Mouse (Mus musculus): Measurements from ENCODE around the gene Hmg20a. TPM values are rescaled to one million over a fixed set of nuclear protein-coding genes. Genes with fewer than 3 reads are reported as not detected.

The Hmg20a gene
- polyA plus RNA-seq, 1 experiment from 2014 or later: 38.1 TPM

DNA sequence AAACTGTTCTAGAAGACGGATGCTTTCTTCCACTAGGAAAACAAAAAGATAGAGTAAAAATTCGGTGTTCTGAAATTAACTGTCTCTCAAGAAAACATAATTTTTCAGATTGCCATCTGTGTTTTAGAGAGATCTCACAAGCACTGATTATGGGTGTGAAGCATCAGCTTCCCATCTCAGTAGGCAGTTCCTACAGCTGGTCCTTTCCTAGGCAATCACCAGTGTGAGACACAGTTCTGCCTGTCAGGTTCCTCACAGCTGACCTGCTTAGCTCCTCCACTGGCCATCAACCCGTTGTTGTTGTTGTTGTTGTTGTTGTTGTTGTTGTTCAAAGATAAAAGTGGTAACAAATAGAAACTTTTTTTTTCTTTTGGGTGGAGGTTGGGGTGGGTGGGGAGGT is 67.7 kb downstream of the Hmg20a start:
- Histone ChIP-seq H3K27ac (ENCODE audit: low read length) (no peak overlapping the region), H3K36me3 (ENCODE audit: control insufficient read depth, insufficient read depth, low read length) (peaks cover 4% of the 10 kb centered on the region; the same call in 1 of the 2 replicates), H3K27me3 (replicated peaks; ENCODE audit: control insufficient read depth, insufficient read depth, low read length) (no peaks in the 10 kb centered on the region), H3K4me2 (ENCODE audit: low read depth, low read length) (no peak overlapping the region), H3K4me1 (ENCODE audit: control insufficient read depth, insufficient read depth, low read length) (no peaks in the 10 kb centered on the region), H3K9me3 (ENCODE audit: control insufficient read depth, low read length) (no peaks in the 10 kb centered on the region), H3K9ac (ENCODE audit: low read depth, low read length) (no peak overlapping the region), H3K4me3 (ENCODE audit: low read length) (no peak overlapping the region)
- ATAC-seq: no peak
- 89% methylated on average over 3 of the region's 3 CpGs for WGBS

DNA sequence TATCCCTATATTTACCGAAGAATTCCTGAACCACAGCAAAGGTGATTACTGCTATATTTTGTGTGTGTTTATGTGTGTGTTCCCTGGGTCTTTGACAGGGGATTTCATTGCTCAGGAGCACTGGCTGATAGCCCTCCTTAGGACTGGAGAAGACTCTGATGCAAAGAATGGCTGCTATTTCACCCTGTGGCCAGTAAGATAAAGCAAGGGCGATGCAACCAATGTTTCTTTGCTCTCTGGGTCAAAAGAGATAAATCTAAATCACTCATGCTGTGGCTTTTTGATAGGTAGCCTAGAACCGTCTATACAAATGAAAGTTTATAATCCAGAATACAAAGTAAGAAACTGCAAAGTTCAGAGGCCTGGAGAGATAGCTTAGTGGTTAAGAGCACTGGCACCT is 69.2 kb downstream of the Hmg20a start:
- H3K4me3 ChIP-seq (ENCODE audit: low read length): no peak overlapping the region
- H3K4me2 ChIP-seq (ENCODE audit: low read depth, low read length): no peak overlapping the region
- H3K9ac ChIP-seq (ENCODE audit: low read depth, low read length): no peak overlapping the region
- H3K4me1 ChIP-seq (ENCODE audit: control insufficient read depth, insufficient read depth, low read length): no peaks in the 10 kb centered on the region
- H3K27ac ChIP-seq (ENCODE audit: low read length): no peak overlapping the region
- no peak for ATAC-seq
- H3K36me3 ChIP-seq (ENCODE audit: control insufficient read depth, insufficient read depth, low read length): peaks cover 4% of the 10 kb centered on the region; the same call in 1 of the 2 replicates
- H3K9me3 ChIP-seq (ENCODE audit: control insufficient read depth, low read length): no peaks in the 10 kb centered on the region
- 90% methylated on average over 3 of the region's 3 CpGs for WGBS
- H3K27me3 ChIP-seq (replicated peaks; ENCODE audit: control insufficient read depth, insufficient read depth, low read length): no peaks in the 10 kb centered on the region

DNA sequence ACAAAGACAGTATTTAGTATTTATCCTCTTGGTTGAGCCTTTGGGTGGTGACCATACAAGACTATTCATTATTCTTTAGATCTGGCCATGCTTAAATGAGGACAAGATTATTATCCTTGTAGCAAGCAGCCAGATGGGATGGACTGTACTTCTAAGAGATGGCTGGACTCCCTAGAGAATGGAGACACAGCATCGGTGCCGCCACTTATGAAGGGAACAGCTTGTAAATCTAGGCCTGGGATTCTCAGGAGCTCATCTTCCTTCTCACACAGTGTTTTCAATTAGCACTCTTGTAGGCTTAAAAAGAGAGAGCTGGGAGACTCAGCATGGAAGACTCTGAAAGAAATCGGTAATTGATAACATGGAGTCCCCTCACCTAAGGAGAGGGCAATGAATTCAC is 74.0 kb downstream of the Hmg20a start:
- H3K9ac ChIP-seq (ENCODE audit: low read depth, low read length): no peak overlapping the region
- H3K27me3 ChIP-seq (replicated peaks; ENCODE audit: control insufficient read depth, insufficient read depth, low read length): no peaks in the 10 kb centered on the region
- no peak overlapping the region for H3K4me3 ChIP-seq (ENCODE audit: low read length)
- no peaks in the 10 kb centered on the region for H3K9me3 ChIP-seq (ENCODE audit: control insufficient read depth, low read length)
- H3K4me1 ChIP-seq (ENCODE audit: control insufficient read depth, insufficient read depth, low read length): no peaks in the 10 kb centered on the region
- no peak overlapping the region for H3K4me2 ChIP-seq (ENCODE audit: low read depth, low read length)
- 0 out of 2 replicates have a peak overlapping the region, but pooled peaks have one; percentile 44 for H3K27ac ChIP-seq (ENCODE audit: low read length)
- no peak for ATAC-seq
- H3K36me3 ChIP-seq (ENCODE audit: control insufficient read depth, insufficient read depth, low read length): peaks cover 4% of the 10 kb centered on the region; the same call in 1 of the 2 replicates
- 73% methylated on average over 3 of the region's 3 CpGs for WGBS

DNA sequence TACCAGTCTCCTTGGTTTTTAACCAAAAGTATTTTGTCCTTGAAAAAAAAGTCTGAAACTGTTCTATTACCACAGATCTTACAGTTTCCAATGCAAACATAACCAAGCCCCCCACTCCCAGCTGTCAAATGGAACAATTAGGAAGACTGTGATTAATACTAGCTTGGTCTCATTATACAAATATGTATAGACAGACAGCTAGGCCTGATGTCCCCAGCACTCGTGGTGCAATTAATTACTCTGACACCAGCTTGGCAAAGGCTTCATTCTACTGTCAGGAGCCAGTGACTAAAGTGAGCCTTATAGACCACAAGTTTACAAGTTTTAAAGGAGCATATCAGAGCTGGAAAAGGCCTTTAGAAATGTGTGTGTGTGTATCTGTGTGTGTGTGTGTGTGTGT is 74.5 kb downstream of the Hmg20a start:
- ATAC-seq: peak; percentile 50; the same call in 1 of the 2 replicates
- 0 out of 2 replicates have a peak overlapping the region, but pooled peaks have one; percentile 44 for H3K27ac ChIP-seq (ENCODE audit: low read length)

DNA sequence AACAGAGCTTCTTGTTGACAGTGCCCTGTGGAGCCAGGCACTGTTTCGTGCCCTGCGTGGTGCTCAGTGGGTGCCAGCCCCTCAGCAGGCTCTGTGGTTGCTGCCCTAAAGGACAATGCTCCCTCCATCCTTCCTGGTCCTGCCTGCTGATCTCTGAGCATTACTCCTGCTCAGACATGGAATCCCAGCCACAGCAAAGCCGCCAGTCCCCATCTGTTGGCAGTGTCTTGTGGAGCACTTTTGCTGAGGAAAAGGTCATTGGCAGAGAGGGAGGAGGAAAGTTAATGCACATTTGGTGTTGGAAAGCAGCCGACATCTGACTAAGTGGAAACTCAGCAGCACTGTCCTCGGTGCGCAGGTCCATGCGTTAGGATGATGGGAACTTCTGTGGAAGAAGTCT is 76.7 kb downstream of the Hmg20a start:
- no peak overlapping the region for H3K9ac ChIP-seq (ENCODE audit: low read depth, low read length)
- H3K36me3 ChIP-seq (ENCODE audit: control insufficient read depth, insufficient read depth, low read length): no peaks in the 10 kb centered on the region; the same call in 1 of the 2 replicates
- H3K4me1 ChIP-seq (ENCODE audit: control insufficient read depth, insufficient read depth, low read length): peaks cover 3% of the 10 kb centered on the region; the same call in 1 of the 2 replicates
- H3K4me2 ChIP-seq (ENCODE audit: low read depth, low read length): no peak overlapping the region
- H3K27ac ChIP-seq (ENCODE audit: low read length): 0 out of 2 replicates have a peak overlapping the region, but pooled peaks have one; percentile 18
- no peaks in the 10 kb centered on the region for H3K27me3 ChIP-seq (replicated peaks; ENCODE audit: control insufficient read depth, insufficient read depth, low read length)
- H3K4me3 ChIP-seq (ENCODE audit: low read length): no peak overlapping the region
- 56% methylated on average over 7 of the region's 7 CpGs for WGBS
- H3K9me3 ChIP-seq (ENCODE audit: control insufficient read depth, low read length): no peaks in the 10 kb centered on the region
- no peak for ATAC-seq

More for the DNA sequence above, 74.5 kb downstream of the Hmg20a start:
- 38% methylated on average over 1 of the region's 1 CpGs for WGBS
- Histone ChIP-seq H3K4me1 (ENCODE audit: control insufficient read depth, insufficient read depth, low read length) (no peaks in the 10 kb centered on the region), H3K9ac (ENCODE audit: low read depth, low read length) (no peak overlapping the region), H3K9me3 (ENCODE audit: control insufficient read depth, low read length) (no peaks in the 10 kb centered on the region), H3K36me3 (ENCODE audit: control insufficient read depth, insufficient read depth, low read length) (peaks cover 4% of the 10 kb centered on the region; the same call in 1 of the 2 replicates), H3K27me3 (replicated peaks; ENCODE audit: control insufficient read depth, insufficient read depth, low read length) (no peaks in the 10 kb centered on the region), H3K4me3 (ENCODE audit: low read length) (no peak overlapping the region), H3K4me2 (ENCODE audit: low read depth, low read length) (no peak overlapping the region)

DNA sequence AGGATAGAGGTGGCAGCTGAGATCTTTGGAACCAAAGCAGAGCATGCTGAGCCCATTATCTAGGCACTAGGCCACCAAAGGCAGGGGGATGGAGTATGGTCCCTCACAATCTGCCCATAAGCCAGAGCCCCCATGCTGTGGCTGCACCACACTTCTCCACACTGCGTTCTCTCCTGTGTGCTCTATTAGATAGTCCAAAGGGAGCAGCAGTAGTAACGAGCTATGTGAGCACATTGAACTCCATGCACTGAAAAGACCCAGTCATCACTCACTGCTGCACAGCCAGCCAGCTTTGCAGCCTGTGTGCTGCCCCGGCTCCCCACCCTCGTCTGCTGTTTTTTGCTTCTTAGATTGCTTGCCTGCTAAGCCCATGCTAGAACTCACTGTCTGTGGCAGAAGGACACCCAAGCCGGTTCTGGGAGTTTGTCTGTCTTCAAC is 77.4 kb downstream of the Hmg20a start:
- H3K9ac ChIP-seq (ENCODE audit: low read depth, low read length): no peak overlapping the region
- H3K36me3 ChIP-seq (ENCODE audit: control insufficient read depth, insufficient read depth, low read length): no peaks in the 10 kb centered on the region; the same call in 1 of the 2 replicates
- 63% methylated on average over 5 of the region's 5 CpGs for WGBS
- no peak overlapping the region for H3K4me2 ChIP-seq (ENCODE audit: low read depth, low read length)
- H3K4me3 ChIP-seq (ENCODE audit: low read length): no peak overlapping the region
- no peaks in the 10 kb centered on the region for H3K27me3 ChIP-seq (replicated peaks; ENCODE audit: control insufficient read depth, insufficient read depth, low read length)
- peaks cover 5% of the 10 kb centered on the region for H3K4me1 ChIP-seq (ENCODE audit: control insufficient read depth, insufficient read depth, low read length)
- no peaks in the 10 kb centered on the region for H3K9me3 ChIP-seq (ENCODE audit: control insufficient read depth, low read length)
- H3K27ac ChIP-seq (ENCODE audit: low read length): no peak overlapping the region
- ATAC-seq: no peak

DNA sequence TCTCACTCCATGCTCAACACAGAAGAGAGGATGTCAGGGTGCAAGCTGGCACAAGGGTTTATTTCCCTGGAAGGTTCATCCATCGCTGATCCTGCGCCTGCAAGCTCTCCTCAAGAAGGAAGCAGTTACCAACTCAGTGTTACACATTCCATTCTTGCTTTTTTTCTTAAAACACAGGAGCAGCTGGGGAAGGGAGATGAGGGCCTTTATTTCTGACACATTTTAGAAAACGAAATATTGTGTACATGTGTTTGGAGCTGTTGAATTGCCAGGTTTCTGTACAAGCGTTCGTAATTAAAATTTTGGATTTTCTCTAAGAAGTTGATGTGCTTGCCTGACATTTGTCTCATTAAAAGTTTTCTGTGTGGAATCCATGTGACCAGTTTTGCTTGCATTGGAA is 78.2 kb downstream of the Hmg20a start:
- Histone ChIP-seq H3K4me2 (ENCODE audit: low read depth, low read length) (no peak overlapping the region), H3K4me1 (ENCODE audit: control insufficient read depth, insufficient read depth, low read length) (peaks cover 12% of the 10 kb centered on the region), H3K36me3 (ENCODE audit: control insufficient read depth, insufficient read depth, low read length) (no peaks in the 10 kb centered on the region; the same call in 1 of the 2 replicates), H3K27ac (ENCODE audit: low read length) (peak overlapping the region; percentile 22; the same call in 1 of the 2 replicates), H3K9ac (ENCODE audit: low read depth, low read length) (no peak overlapping the region), H3K27me3 (replicated peaks; ENCODE audit: control insufficient read depth, insufficient read depth, low read length) (no peaks in the 10 kb centered on the region), H3K9me3 (ENCODE audit: control insufficient read depth, low read length) (no peaks in the 10 kb centered on the region), H3K4me3 (ENCODE audit: low read length) (no peak overlapping the region)
- no peak for ATAC-seq
- 77% methylated on average over 5 of the region's 5 CpGs for WGBS

DNA sequence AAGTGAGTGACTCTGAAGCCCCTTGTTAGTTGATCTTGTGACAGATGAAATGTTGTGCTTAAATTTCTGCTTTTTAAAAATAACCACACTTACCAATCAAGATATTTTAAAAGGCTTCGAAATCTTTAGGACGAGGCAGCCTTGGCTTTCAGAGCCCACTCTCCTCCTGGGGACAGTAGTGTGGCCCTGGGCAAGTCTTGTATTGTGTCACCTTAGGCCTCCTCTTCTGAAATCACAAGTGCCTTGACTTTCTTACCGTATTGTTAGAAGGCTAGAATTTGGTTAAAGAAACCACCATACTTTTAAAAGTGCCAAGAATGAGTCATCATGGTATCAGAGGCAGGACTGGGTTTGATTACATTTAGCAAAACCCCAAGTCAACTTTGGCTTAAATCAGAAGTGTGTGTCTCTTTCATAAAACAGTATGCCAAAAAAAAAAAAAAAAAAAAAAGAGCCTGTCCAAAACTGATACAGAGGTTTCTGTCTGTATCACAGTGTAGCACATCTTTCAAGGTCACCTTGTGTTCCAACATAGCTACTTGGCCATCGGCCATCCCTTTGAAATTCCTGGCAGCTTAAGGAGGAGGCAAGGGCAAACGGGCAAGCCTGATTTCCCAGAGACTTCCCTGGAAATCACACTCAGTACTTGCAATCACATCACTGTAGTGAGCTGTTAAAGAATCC is 78.9 kb downstream of the Hmg20a start:
- no peak overlapping the region for H3K4me3 ChIP-seq (ENCODE audit: low read length)
- no peaks in the 10 kb centered on the region for H3K36me3 ChIP-seq (ENCODE audit: control insufficient read depth, insufficient read depth, low read length)
- H3K4me1 ChIP-seq (ENCODE audit: control insufficient read depth, insufficient read depth, low read length): peaks cover 19% of the 10 kb centered on the region
- WGBS: 74% methylated on average over 5 of the region's 5 CpGs
- no peak for ATAC-seq
- H3K9me3 ChIP-seq (ENCODE audit: control insufficient read depth, low read length): no peaks in the 10 kb centered on the region
- H3K27me3 ChIP-seq (replicated peaks; ENCODE audit: control insufficient read depth, insufficient read depth, low read length): no peaks in the 10 kb centered on the region
- no peak overlapping the region for H3K9ac ChIP-seq (ENCODE audit: low read depth, low read length)
- H3K27ac ChIP-seq (ENCODE audit: low read length): no peak overlapping the region
- H3K4me2 ChIP-seq (ENCODE audit: low read depth, low read length): no peak overlapping the region

DNA sequence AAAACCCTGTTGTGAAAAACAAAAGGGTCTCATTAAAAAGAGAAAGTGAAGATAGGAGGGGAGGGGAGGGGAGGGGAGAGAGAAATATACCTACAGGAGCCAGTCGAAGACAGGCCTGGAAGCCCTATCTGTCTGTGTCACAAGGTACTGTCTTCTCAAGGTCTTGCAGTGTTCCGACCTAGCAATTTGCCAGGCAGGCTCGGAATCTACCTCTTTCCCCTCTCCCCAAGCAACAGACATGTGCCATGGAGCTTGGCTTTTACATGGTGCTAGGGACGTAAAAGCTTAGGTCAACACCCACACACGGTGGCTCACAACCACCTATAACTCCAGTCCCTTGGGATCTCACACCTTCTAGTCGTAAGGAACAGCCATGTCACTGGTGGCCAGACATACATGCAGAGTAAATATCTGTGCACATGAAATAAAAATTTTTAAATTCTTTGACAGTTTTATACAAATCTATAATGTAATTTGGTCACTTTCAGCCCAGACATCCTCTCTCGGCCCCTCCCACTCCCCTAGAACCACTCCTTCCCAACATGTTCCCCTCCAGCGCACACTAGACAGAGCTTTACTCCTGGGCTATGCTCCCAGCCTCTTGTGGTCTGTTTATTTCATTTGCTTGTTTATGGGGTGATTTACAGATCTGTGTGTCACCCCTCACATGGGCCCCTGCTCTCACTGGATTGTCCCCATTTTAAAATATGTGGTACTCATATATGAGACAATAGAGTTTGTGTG is 81.1 kb downstream of the Hmg20a start:
- Histone ChIP-seq H3K36me3 (ENCODE audit: control insufficient read depth, insufficient read depth, low read length) (no peaks in the 10 kb centered on the region), H3K9me3 (ENCODE audit: control insufficient read depth, low read length) (no peaks in the 10 kb centered on the region), H3K27me3 (replicated peaks; ENCODE audit: control insufficient read depth, insufficient read depth, low read length) (no peaks in the 10 kb centered on the region), H3K4me3 (ENCODE audit: low read length) (no peak overlapping the region), H3K27ac (ENCODE audit: low read length) (no peak overlapping the region), H3K4me1 (ENCODE audit: control insufficient read depth, insufficient read depth, low read length) (peaks cover 33% of the 10 kb centered on the region), H3K9ac (ENCODE audit: low read depth, low read length) (no peak overlapping the region), H3K4me2 (ENCODE audit: low read depth, low read length) (no peak overlapping the region)
- ATAC-seq: no peak
- WGBS: 81% methylated on average over 8 of the region's 8 CpGs
